Mouse (Mus musculus) effector memory CD4-positive, alpha-beta T cell, adult 7 months (primary cell): ENCODE results near the gene Rnf5. TPM values are rescaled to one million over a fixed set of nuclear protein-coding genes. Genes with fewer than 3 reads are reported as not detected.

ENCODE experiments used
- polyA plus RNA-seq: library from polyadenylated mRNA; unstranded; fragments of 100-300 nt; shearing (Covaris generic); gene quantifications from one replicate; pipeline ENCODE4 v1.2.1, GENCODE M21; 2017

Rnf5 gene
- 59.0 TPM for polyA plus RNA-seq

DNA sequence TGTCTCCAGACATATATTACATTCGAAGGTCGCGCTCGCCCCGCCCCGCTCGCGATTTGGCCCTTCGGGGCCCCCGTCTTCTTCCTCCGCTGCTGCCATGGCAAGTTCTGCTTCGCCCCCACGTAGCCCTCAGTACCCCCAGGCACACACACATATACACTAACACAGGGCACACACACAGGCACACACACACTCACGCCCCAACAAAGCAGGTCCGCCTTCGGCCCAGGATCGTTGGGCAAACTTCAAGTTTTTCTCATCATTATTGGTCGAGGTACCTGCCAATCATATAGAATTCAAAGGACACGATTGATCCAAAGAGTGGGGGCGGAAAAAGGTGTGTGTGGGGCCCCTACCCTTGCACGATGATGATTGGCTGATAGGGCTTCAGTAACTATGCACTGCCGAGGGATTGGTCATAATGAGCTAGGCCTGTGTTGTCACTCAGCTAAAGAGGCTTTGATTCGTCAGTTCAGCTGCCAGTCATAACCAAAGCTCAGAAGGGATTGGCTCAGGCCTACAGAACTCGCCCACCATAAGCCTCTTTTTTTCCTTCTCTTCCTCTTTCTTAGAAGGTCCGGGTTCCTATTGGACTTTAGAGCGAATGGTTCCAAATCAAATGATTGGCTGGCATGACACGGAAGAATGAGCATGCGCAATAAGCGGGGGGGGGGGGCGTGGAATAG, at the start of gene Rnf5:
Rnf5 (minus strand) TSS at position 316 of the 686 bp plus-strand sequence.

DNA sequence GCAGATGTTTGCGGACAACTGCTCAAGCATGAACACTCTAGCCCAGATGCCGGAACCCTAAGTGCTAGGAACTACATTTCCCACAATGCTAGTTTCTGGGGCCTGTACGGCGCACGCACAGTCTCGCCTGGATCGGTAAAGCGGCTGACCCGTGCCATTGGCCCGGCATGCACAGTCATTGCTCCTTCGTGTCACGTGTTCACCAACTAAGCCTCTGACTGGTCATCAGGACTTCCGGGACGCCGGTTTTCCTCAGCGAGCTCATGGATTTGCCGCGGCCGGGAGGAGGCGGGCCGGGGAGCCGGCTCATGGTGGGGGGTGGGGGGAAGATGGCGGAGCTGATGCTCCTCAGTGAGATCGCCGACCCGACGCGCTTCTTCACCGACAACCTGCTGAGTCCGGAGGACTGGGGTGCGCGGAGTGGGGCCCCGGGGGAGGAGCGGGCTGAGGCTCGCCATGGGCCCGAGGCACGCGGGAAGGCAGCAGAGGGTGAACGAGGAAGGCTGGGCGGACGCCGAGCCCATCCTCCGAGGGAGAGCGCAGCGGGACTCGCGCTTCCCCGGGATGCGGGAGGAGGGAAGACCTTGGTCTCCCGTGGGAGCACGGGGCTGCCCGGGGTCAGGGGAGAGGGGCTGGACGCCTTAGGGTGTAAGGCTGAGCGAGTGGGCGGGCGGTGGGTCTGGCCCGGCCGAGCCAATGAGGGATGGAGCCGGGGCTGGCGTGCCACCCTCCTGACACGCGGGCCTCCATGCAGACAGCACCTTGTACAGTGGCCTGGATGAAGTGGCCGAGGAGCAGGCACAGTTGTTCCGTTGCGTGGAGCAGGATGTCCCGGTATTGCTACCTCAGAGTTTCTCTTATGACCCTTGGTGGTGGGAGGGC, 43.7 kb upstream of the Rnf5 start, which contains the start of gene Atf6b:
Atf6b (plus strand) TSS at position 241 of the 882 bp plus-strand sequence.

GRCm38 (mm10) chr17:34644608-34645007, 41.1 kb upstream of the Rnf5 start, which contains the start of gene Fkbpl:
Gene Fkbpl (plus strand): TSS chr17:34644764.

GRCm38 (mm10) chr17:34629221-34629751, 25.8 kb upstream of the Rnf5 start, which contains the start of gene Prrt1:
Gene Prrt1 (plus strand): TSS chr17:34629533.

GRCm38 (mm10) chr17:34627943-34628643, 24.6 kb upstream of the Rnf5 start, which contains the start of gene Ppt2:
Gene Ppt2 (minus strand): TSS chr17:34628510.

DNA sequence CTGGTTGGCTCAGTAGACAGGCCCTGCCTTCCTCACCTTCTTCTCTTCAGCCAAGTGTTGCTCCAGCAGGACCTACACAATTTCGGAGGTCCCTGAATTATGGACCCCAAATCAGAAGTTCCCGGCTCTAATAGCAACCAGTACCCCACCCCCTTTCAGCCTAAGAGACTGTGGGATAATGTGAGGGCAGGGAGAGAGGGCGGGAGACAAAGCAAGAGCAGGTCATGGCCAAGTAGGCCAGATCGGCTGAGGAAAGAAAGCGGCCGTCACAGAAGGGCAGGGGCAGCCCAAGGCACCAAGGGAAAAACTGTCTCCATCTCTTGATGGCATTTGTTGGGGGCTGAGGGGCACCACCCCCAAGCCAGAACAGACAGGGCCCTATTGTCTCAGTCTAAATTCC, 12.4 kb upstream of the Rnf5 start, which contains the start of gene Egfl8:
Egfl8 (minus strand) TSS at position 101 of the 400 bp plus-strand sequence.

DNA sequence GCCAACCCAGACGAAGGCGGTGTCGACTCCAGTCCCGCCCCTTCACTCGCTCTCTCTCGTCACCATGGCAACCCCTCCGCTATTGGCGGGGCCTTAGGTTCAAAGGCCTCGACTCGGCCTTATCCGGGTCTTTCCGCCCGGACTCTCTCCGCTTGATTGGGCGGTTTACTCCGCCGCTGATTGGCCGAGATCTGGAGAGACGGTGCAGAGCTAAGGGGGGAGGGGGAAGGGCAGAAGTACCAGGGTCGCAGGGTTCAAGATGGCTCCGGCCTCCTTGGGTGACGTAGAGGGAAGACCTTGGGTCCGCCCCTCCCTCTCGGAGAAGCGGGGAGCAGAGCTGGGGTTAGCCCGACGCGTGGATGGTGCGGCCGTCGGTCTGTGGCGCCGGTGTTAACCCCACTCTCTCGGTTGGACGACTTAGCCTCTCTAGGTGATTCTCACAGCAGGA, 595 bp upstream of the Rnf5 start, which contains the start of gene Agpat1:
Agpat1 (plus strand) TSS at position 202 of the 448 bp plus-strand sequence.

GRCm38 (mm10) chr17:34597566-34598095, 5.9 kb downstream of the Rnf5 start, which contains the start of gene Ager:
Gene Ager (plus strand): TSS chr17:34597862.

GRCm38 (mm10) chr17:34591029-34591993, 12.2 kb downstream of the Rnf5 start, which contains the start of gene Pbx2:
Gene Pbx2 (plus strand): TSS chr17:34591266.

GRCm38 (mm10) chr17:34589681-34590101, 13.8 kb downstream of the Rnf5 start, which contains the start of gene Gpsm3:
Gene Gpsm3 (plus strand): TSS chr17:34589806.

GRCm38 (mm10) chr17:34564003-34564421, 39.5 kb downstream of the Rnf5 start, which contains the start of gene Notch4:
Gene Notch4 (plus strand): TSS chr17:34564268.

Other genes with a start within 250 kb of the Rnf5 start
- 0.15 TPM for gene Btnl2, start 248.9 kb downstream of the Rnf5 start, polyA plus RNA-seq
- gene Btnl1, start 226.6 kb downstream of the Rnf5 start, polyA plus RNA-seq, result not detected
- 1.2 TPM for gene BC051142, start 204.9 kb downstream of the Rnf5 start, polyA plus RNA-seq
- not detected for gene Btnl4, start 126.4 kb downstream of the Rnf5 start, polyA plus RNA-seq
- not detected for gene Btnl6, start 86.3 kb downstream of the Rnf5 start, polyA plus RNA-seq
- gene Notch4, start 39.4 kb downstream of the Rnf5 start, polyA plus RNA-seq, result 1.9 TPM
- 194 TPM for gene Gpsm3, start 13.9 kb downstream of the Rnf5 start, polyA plus RNA-seq
- gene Pbx2, start 12.4 kb downstream of the Rnf5 start, polyA plus RNA-seq, result 5.6 TPM
- gene Ager, start 5.8 kb downstream of the Rnf5 start, polyA plus RNA-seq, result not detected
- gene Agpat1, start 572 bp upstream of the Rnf5 start, polyA plus RNA-seq, result 18.8 TPM
- gene Egfl8, start 12.3 kb upstream of the Rnf5 start, polyA plus RNA-seq, result 3.2 TPM
- gene Ppt2, start 24.8 kb upstream of the Rnf5 start, polyA plus RNA-seq, result 28.8 TPM
- gene Prrt1, start 25.8 kb upstream of the Rnf5 start, polyA plus RNA-seq, result 20.9 TPM
- 1.00 TPM for gene Fkbpl, start 41.1 kb upstream of the Rnf5 start, polyA plus RNA-seq
- gene Atf6b, start 43.5 kb upstream of the Rnf5 start, polyA plus RNA-seq, result 55.9 TPM
- gene Tnxb, start 66.8 kb upstream of the Rnf5 start, polyA plus RNA-seq, result 0.02 TPM
- gene C4b, start 140.2 kb upstream of the Rnf5 start, polyA plus RNA-seq, result not detected
- not detected for gene Cyp21a1, start 200.9 kb upstream of the Rnf5 start, polyA plus RNA-seq
- 22.8 TPM for gene Stk19, start 233.3 kb upstream of the Rnf5 start, polyA plus RNA-seq
- gene Dxo, start 233.3 kb upstream of the Rnf5 start, polyA plus RNA-seq, result 93.8 TPM
- 117 TPM for gene Skiv2l, start 246.5 kb upstream of the Rnf5 start, polyA plus RNA-seq
- 34.7 TPM for gene Nelfe, start 246.7 kb upstream of the Rnf5 start, polyA plus RNA-seq